Mouse (Mus musculus): ENCODE measurements around the gene Agbl1. TPM values are rescaled to one million over a fixed set of nuclear protein-coding genes. Genes with fewer than 3 reads are reported as not detected.

Gene Agbl1
- polyA plus RNA-seq, 1 experiment from 2014 or later = not detected

GRCm38 (mm10) chr7:77076033-77076432 lies 846.3 kb downstream of the Agbl1 start:
- H3K4me3 ChIP-seq (ENCODE audit: low read depth, low read length) = no peak overlapping the region
- H3K9ac ChIP-seq (ENCODE audit: low read length) = no peak overlapping the region
- H3K36me3 ChIP-seq (ENCODE audit: control insufficient read depth, insufficient read depth, low read length) = no peaks in the 10 kb centered on the region
- H3K9me3 ChIP-seq (ENCODE audit: control insufficient read depth, low read length) = no peaks in the 10 kb centered on the region
- TF ChIP-seq EP300 (optimal IDR thresholded peaks at IDR 0.05) (no peak), CTCF (IDR thresholded peaks at IDR 0.05; ENCODE audit: low read depth) (no peak)
- H3K4me2 ChIP-seq (replicated peaks; ENCODE audit: low read depth) = no peak overlapping the region
- H3K27me3 ChIP-seq (ENCODE audit: control insufficient read depth, insufficient read depth, low read length) = no peaks in the 10 kb centered on the region
- H3K4me1 ChIP-seq (replicated peaks; ENCODE audit: control insufficient read depth, insufficient read depth) = no peaks in the 10 kb centered on the region
- DNase-seq (ENCODE audit: low spot score) (no peak), ATAC-seq (ENCODE audit: low FRiP score, low TSS enrichment) (no peak)
- no peak overlapping the region for H3K27ac ChIP-seq (replicated peaks)

GRCm38 (mm10) chr7:77087266-77087665 lies 857.6 kb downstream of the Agbl1 start:
- no peak for TF ChIP-seq EP300 (optimal IDR thresholded peaks at IDR 0.05)
- Histone ChIP-seq H3K9me3 (ENCODE audit: control insufficient read depth, low read length) (no peaks in the 10 kb centered on the region), H3K4me1 (replicated peaks; ENCODE audit: control insufficient read depth, insufficient read depth) (no peaks in the 10 kb centered on the region), H3K4me3 (ENCODE audit: low read depth, low read length) (no peak overlapping the region), H3K9ac (ENCODE audit: low read length) (no peak overlapping the region), H3K4me2 (replicated peaks; ENCODE audit: low read depth) (no peak overlapping the region), H3K27ac (replicated peaks) (no peak overlapping the region), H3K36me3 (ENCODE audit: control insufficient read depth, insufficient read depth, low read length) (no peaks in the 10 kb centered on the region), H3K27me3 (ENCODE audit: control insufficient read depth, insufficient read depth, low read length) (no peaks in the 10 kb centered on the region)
- no peak for ATAC-seq (ENCODE audit: low FRiP score, low TSS enrichment)
- no peak for DNase-seq (ENCODE audit: low spot score)
- WGBS = 66% methylated on average over 1 of the region's 1 CpGs

- Histone ChIP-seq H3K9ac (ENCODE audit: low read length) (no peak overlapping the region), H3K4me1 (replicated peaks; ENCODE audit: control insufficient read depth, insufficient read depth) (no peaks in the 10 kb centered on the region), H3K4me2 (replicated peaks; ENCODE audit: low read depth) (no peak overlapping the region), H3K27ac (replicated peaks) (no peak overlapping the region), H3K36me3 (ENCODE audit: control insufficient read depth, insufficient read depth, low read length) (no peaks in the 10 kb centered on the region), H3K9me3 (ENCODE audit: control insufficient read depth, low read length) (no peaks in the 10 kb centered on the region), H3K27me3 (ENCODE audit: control insufficient read depth, insufficient read depth, low read length) (no peaks in the 10 kb centered on the region), H3K4me3 (ENCODE audit: low read depth, low read length) (no peak overlapping the region)
- WGBS = 63% methylated on average over 2 of the region's 2 CpGs
- DNase-seq (ENCODE audit: low spot score) (no peak), ATAC-seq (ENCODE audit: low FRiP score, low TSS enrichment) (no peak)
- TF ChIP-seq EP300 (optimal IDR thresholded peaks at IDR 0.05) = no peak
- TF ChIP-seq CTCF (IDR thresholded peaks at IDR 0.05; ENCODE audit: low read depth) = no peak
Measured at GRCm38 (mm10) chr7:77095153-77095552, 865.5 kb downstream of the Agbl1 start.

DNA sequence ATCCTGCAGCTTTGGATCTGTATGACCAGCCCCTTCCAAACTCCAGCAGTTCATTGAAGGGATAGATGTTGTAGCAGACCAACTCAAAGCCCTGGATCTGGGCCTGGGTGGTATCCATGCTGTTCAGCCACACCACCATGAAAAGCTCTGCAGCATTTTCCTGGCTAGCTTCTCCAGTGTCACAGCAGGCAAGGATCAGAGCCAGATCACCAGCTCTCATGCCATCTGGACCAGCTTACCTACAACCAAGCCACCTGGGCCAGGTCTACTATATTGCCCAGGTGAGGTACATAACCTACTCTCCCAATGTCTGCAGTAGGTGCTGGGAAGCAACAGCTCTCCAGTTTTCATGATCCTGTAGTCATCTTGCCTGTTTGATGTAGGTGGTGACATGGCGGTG lies 884.3 kb downstream of the Agbl1 start:
- Histone ChIP-seq H3K27ac (replicated peaks) (no peak overlapping the region), H3K9ac (ENCODE audit: low read length) (no peak overlapping the region), H3K36me3 (ENCODE audit: control insufficient read depth, insufficient read depth, low read length) (no peaks in the 10 kb centered on the region), H3K4me2 (replicated peaks; ENCODE audit: low read depth) (no peak overlapping the region), H3K4me3 (ENCODE audit: low read depth, low read length) (no peak overlapping the region), H3K4me1 (replicated peaks; ENCODE audit: control insufficient read depth, insufficient read depth) (no peaks in the 10 kb centered on the region), H3K27me3 (ENCODE audit: control insufficient read depth, insufficient read depth, low read length) (no peaks in the 10 kb centered on the region), H3K9me3 (ENCODE audit: control insufficient read depth, low read length) (no peaks in the 10 kb centered on the region)
- DNase-seq (ENCODE audit: low spot score) (no peak), ATAC-seq (ENCODE audit: low FRiP score, low TSS enrichment) (no peak)
- 97% methylated on average over 1 of the region's 1 CpGs for WGBS
- TF ChIP-seq CTCF (IDR thresholded peaks at IDR 0.05; ENCODE audit: low read depth) = no peak
- no peak for TF ChIP-seq EP300 (optimal IDR thresholded peaks at IDR 0.05)

DNA sequence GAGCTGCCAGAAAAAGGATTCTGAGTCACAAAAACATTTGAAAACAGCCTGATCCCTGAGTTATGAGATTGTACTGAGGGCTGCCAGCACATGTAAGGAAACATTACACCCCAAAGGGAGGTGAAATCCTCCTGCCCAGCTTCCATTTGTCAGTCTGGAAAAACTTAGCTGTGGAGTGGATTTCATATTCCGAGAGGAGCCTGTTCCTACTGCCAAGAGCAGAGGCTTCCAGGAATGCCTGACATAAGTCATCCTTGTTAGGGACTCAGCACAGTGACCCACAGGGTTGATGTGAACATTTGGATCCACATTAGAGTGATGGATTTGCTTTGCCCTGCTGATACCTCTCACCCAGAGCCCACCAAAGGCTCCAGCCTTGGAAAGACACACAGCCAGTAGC lies 899.4 kb downstream of the Agbl1 start:
- H3K4me3 ChIP-seq (ENCODE audit: low read depth, low read length) = no peak overlapping the region
- H3K36me3 ChIP-seq (ENCODE audit: control insufficient read depth, insufficient read depth, low read length) = no peaks in the 10 kb centered on the region
- H3K4me2 ChIP-seq (replicated peaks; ENCODE audit: low read depth) = no peak overlapping the region
- no peaks in the 10 kb centered on the region for H3K9me3 ChIP-seq (ENCODE audit: control insufficient read depth, low read length)
- H3K4me1 ChIP-seq (replicated peaks; ENCODE audit: control insufficient read depth, insufficient read depth) = no peaks in the 10 kb centered on the region
- no peak overlapping the region for H3K27ac ChIP-seq (replicated peaks)
- TF ChIP-seq EP300 (optimal IDR thresholded peaks at IDR 0.05) (no peak), CTCF (IDR thresholded peaks at IDR 0.05; ENCODE audit: low read depth) (no peak)
- no peaks in the 10 kb centered on the region for H3K27me3 ChIP-seq (ENCODE audit: control insufficient read depth, insufficient read depth, low read length)
- no peak overlapping the region for H3K9ac ChIP-seq (ENCODE audit: low read length)
- ATAC-seq (ENCODE audit: low FRiP score, low TSS enrichment) = no peak
- DNase-seq (ENCODE audit: low spot score) = no peak
- WGBS = 53% methylated on average over 1 of the region's 1 CpGs

- Histone ChIP-seq H3K4me1 (replicated peaks; ENCODE audit: control insufficient read depth, insufficient read depth) (no peaks in the 10 kb centered on the region), H3K9ac (ENCODE audit: low read length) (no peak overlapping the region), H3K27ac (replicated peaks) (no peak overlapping the region), H3K27me3 (ENCODE audit: control insufficient read depth, insufficient read depth, low read length) (no peaks in the 10 kb centered on the region), H3K9me3 (ENCODE audit: control insufficient read depth, low read length) (no peaks in the 10 kb centered on the region), H3K4me3 (ENCODE audit: low read depth, low read length) (no peak overlapping the region), H3K36me3 (ENCODE audit: control insufficient read depth, insufficient read depth, low read length) (no peaks in the 10 kb centered on the region), H3K4me2 (replicated peaks; ENCODE audit: low read depth) (no peak overlapping the region)
- WGBS = 23% methylated on average over 7 of the region's 7 CpGs
- no peak for DNase-seq (ENCODE audit: low spot score)
- TF ChIP-seq CTCF (IDR thresholded peaks at IDR 0.05; ENCODE audit: low read depth) = peak; percentile 64
- no peak for TF ChIP-seq EP300 (optimal IDR thresholded peaks at IDR 0.05)
- ATAC-seq (ENCODE audit: low FRiP score, low TSS enrichment) = no peak
Measured at GRCm38 (mm10) chr7:77131950-77132349, 902.3 kb downstream of the Agbl1 start.
